Mouse (Mus musculus) cerebellum, adult 2 months (tissue): ENCODE measurements at regions not wholly inside any gene's neighbourhood (a gene's known extent, or its start where the extent isn't known, plus 50 kb on each side); places are given as distances from the start of the nearest gene placed in this dataset.

Source experiments
- DNase-seq, 2 experiments: peaks; one replicate each; pipeline ENCODE4 v3.0.0; 2021
- H3K27ac ChIP-seq: fragments of 200-500 bp; 2 replicates; pipeline ENCODE4 v1.5.1; 2012; ENCODE audit warnings: low read length, control low read depth, inconsistent platforms; ENCODE audit not compliant: insufficient read depth
- H3K27me3 ChIP-seq: fragments of 200-500 bp; 2 replicates; pipeline ENCODE4 v1.6.1; 2012; ENCODE audit warnings: inconsistent platforms, mild to moderate bottlenecking, low read length, moderate library complexity; ENCODE audit not compliant: control insufficient read depth, insufficient read depth
- H3K4me1 ChIP-seq: fragments of 200-500 bp; 2 replicates; pipeline ENCODE4 v1.6.1; 2011; ENCODE audit warnings: low read length; ENCODE audit not compliant: control insufficient read depth, insufficient read depth
- H3K4me3 ChIP-seq: fragments of 200-500 bp; replicated peaks from 2 replicates; pipeline ENCODE3; 2011; ENCODE audit warnings: mild to moderate bottlenecking, low read depth, low read length, control low read depth; ENCODE audit not compliant: insufficient read depth
- CTCF ChIP-seq: fragments of 200-500 bp; IDR thresholded peaks from 2 replicates; pipeline ENCODE4 v1.5.1; 2011; ENCODE audit warnings: low read depth, mild to moderate bottlenecking, control low read depth, low read length, moderate library complexity, borderline replicate concordance; ENCODE audit not compliant: insufficient read depth
- POLR2A ChIP-seq: fragments of 200-500 bp; IDR thresholded peaks from 2 replicates; pipeline ENCODE4 v1.6.1; 2011; ENCODE audit warnings: low read length, control low read depth, borderline replicate concordance; ENCODE audit not compliant: insufficient read depth
- WGBS: fragments of 180-500 bp; shearing (Covaris S2); methylation state at CpG from one replicate; pipeline ENCODE4 v1.1.7; 2018; 5-methylcytosine and 5-hydroxymethylcytosine counted together

DNA sequence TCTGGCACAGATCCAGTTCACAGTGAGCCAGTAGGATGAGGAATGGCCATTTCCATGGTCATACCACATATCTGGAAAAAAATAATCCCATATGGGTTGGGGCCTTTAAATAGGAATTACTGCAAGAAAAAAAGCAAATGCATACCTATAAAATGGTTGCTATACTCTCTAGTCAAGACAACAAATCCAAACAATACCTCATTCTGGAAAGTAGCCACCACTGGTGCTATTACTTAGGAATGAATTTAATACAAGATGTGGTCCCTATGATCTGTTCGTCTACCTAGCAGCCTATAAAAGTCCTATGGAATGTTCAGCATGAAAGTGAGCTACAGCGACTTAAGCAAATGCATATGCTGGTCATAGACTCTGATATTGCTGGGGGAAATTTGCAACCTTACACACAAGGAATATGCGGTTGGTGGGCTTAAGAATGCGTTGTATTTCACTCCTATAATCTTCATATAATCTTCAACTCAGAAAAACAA is 360.1 kb downstream of the Ptprc start:
- 94% methylated on average over 4 of the region's 4 CpGs for WGBS
- Histone ChIP-seq H3K27me3 (no peaks in the 10 kb centered on the region), H3K27ac (no peak overlapping the region), H3K4me1 (no peaks in the 10 kb centered on the region), H3K4me3 (no peak overlapping the region)
- no peak for TF ChIP-seq POLR2A
- no peak for TF ChIP-seq CTCF
- no peak for DNase-seq

DNA sequence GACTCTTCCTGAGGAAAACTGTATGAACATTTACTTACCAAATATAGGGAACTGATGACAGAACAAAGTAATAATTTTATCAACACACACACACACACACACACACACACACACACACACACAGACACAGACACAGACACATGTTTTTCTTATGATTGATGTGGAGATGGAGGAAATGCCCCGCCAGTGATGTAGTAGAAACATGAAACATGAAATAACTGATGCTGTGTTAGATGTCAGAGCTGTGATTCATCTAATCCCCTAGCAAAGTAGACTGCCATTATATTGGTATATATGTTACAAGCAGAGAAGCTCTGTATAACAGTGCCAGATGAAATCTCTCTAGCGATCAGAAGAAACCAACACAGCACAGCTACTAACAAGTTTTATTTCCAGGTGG is 361.0 kb downstream of the Ptprc start:
- H3K4me1 ChIP-seq: no peaks in the 10 kb centered on the region
- no peak overlapping the region for H3K4me3 ChIP-seq
- 98% methylated on average over 2 of the region's 2 CpGs for WGBS
- DNase-seq: no peak
- TF ChIP-seq POLR2A (no peak), CTCF (no peak)
- no peak overlapping the region for H3K27ac ChIP-seq
- H3K27me3 ChIP-seq: no peaks in the 10 kb centered on the region

DNA sequence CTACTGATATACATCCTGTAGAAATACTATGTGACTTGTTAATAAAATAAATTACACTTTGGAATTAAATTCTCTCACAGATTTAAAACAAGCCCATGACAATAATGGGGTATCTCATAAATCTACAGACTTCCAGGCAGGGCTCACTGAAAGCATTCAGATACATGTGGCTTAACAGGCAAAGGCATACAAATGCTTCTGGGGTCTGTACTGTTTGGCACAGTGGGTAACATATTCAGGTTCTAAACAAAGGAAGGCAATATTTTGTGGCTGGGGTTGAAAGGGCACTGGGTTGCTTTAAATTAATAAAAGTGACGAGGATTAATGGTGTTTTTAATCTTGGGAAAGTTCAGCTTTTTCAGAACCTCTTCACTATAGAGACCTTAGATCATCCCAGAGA is 361.8 kb downstream of the Ptprc start:
- WGBS: 80% methylated on average over 1 of the region's 1 CpGs
- no peak overlapping the region for H3K27ac ChIP-seq

DNA sequence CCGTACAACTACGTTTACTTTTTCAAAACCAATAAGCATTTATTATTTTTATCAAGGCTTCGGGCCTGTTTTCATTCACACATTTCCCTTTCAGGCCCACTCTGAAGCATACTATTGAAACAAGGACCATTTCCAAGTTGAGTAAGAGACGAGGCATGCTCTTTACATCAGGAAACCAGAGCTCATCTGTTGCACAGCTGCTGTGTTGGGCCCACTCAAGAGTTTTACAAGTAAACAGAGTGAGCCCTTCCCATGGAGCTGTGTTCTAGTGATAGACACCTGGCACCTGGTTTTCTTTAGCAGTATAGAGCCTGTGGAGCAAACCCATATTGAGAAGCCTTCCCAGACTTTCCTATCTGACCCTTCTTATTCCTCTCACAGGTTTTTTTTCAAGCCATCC is 363.5 kb downstream of the Ptprc start:
- no peaks in the 10 kb centered on the region for H3K4me1 ChIP-seq
- WGBS: 93% methylated on average over 4 of the region's 4 CpGs
- DNase-seq: no peak
- TF ChIP-seq POLR2A (no peak), CTCF (no peak)
- no peak overlapping the region for H3K27ac ChIP-seq
- H3K27me3 ChIP-seq: no peaks in the 10 kb centered on the region
- H3K4me3 ChIP-seq: no peak overlapping the region

More for the DNA sequence above, 361.8 kb downstream of the Ptprc start:
- TF ChIP-seq CTCF (no peak), POLR2A (no peak)
- no peak overlapping the region for H3K4me3 ChIP-seq
- no peaks in the 10 kb centered on the region for H3K4me1 ChIP-seq
- H3K27me3 ChIP-seq: no peaks in the 10 kb centered on the region
- DNase-seq: no peak

DNA sequence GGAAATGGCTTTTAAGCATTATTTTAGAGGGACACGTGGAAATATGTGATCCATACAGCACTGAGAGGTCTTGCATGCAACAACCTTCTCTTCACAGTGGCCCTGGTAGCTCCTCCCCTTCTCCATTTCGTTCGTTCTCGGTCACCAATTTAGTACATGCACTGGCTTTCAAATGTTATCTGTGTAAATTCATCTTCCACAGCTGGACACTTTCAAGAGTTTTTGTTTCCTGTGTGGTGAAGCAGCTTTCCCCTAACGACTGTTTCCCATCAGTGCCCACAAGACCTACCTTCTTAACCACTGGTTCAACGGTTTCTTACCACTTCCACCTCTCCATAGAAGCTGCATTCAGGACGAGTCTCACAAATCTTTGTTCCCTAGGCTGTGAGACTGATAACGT is 368.8 kb downstream of the Ptprc start:
- Histone ChIP-seq H3K4me3 (no peak overlapping the region), H3K27ac (no peak overlapping the region), H3K27me3 (no peaks in the 10 kb centered on the region), H3K4me1 (no peaks in the 10 kb centered on the region)
- no peak for DNase-seq
- TF ChIP-seq POLR2A (no peak), CTCF (no peak)
- WGBS: 83% methylated on average over 8 of the region's 8 CpGs

DNA sequence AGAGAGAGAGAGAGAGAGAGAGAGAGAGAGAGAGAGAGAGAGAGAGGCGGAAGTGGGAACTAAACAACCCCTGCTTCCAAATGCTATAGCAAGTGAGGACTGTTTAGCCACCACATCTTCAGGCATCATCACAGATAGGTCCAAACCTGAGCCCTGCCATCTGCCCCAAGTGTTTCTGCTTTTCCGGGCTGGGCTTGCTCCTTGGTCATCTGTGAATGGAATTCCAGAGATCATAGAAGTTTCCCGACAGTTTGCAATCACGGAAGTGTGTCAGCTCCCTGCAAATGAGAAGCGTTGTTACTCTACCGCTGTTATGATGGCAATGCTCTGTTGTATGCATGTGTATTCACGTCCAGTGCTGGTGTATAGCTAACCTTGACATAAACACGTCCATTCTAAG is 369.3 kb downstream of the Ptprc start:
- H3K27ac ChIP-seq: no peak overlapping the region
- DNase-seq: no peak
- 82% methylated on average over 8 of the region's 8 CpGs for WGBS

DNA sequence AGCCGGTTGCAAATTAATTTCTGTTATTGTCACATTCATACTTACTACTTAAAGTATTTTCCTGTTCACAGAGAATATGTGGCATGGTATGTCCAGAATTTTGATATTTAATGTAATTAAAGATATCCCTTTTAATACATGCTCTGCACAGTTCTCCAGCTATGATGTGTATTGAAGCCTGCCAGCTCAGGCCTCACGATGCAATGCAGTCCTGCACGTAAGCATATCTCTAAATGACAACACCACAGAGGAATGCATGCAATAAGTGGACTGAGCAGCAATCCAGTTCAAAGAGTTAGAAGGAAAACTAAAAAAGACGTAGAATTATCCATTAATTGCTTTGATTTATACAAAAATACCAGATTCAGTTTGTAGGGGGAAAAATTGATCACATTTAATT is 373.4 kb downstream of the Ptprc start:
- DNase-seq: no peak
- TF ChIP-seq POLR2A (no peak), CTCF (no peak)
- no peak overlapping the region for H3K4me3 ChIP-seq
- H3K27ac ChIP-seq: no peak overlapping the region
- 90% methylated on average over 4 of the region's 4 CpGs for WGBS
- H3K27me3 ChIP-seq: no peaks in the 10 kb centered on the region
- H3K4me1 ChIP-seq: no peaks in the 10 kb centered on the region

More for the DNA sequence above, 369.3 kb downstream of the Ptprc start:
- no peaks in the 10 kb centered on the region for H3K27me3 ChIP-seq
- no peaks in the 10 kb centered on the region for H3K4me1 ChIP-seq
- no peak overlapping the region for H3K4me3 ChIP-seq
- TF ChIP-seq CTCF (no peak), POLR2A (no peak)

DNA sequence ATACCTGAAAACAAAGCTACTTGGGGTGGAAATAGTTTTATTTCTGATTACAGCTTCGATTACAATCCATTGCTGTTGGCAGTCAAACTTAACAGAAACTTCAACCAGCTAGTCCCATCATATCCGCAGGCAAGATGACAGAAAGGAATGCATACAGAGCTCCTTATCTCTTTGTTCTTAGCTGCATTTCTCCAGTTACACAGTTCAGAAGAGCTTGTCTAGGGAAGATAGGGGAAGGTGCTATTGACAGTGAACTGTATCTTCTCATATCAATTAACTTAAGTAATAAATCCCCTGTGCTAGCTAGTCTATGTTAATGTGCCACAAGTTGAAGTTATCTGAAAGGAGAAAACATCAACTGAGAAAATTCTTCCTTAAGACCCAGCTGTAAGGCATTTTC is 374.8 kb downstream of the Ptprc start:
- TF ChIP-seq CTCF: no peak
- no peak for TF ChIP-seq POLR2A
- no peaks in the 10 kb centered on the region for H3K27me3 ChIP-seq

More for the DNA sequence above, 374.8 kb downstream of the Ptprc start:
- no peak for DNase-seq
- Histone ChIP-seq H3K27ac (no peak overlapping the region), H3K4me3 (no peak overlapping the region), H3K4me1 (no peaks in the 10 kb centered on the region)
- 83% methylated on average over 2 of the region's 2 CpGs for WGBS
